Mouse (Mus musculus): ENCODE measurements at regions not wholly inside any gene's neighbourhood (a gene's known extent, or its start where the extent isn't known, plus 50 kb on each side); places are given as distances from the start of the nearest gene placed in this dataset.

DNA sequence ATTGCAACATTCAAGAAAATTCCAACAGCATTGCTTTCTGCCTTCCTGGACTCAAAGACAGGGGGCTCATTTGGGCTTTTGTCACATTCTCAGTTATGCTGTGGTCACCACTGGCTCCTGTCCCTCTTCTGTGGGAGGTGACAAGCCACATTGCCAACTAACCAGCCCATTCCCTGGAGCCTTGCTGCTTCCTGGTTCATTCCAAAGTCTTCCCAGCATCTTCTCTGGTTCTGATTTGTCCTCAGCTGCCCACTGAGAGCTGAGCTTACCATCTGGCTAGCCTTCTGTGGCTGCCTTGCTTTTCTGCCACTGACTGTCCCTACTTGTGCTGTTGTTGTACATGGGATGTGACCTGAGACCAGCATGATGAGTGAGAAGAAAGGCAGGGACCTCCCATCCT is 111.0 kb downstream of the Cxcl12 start:
- DNase-seq (ENCODE audit: low read depth, low spot score) = no peak

GRCm38 (mm10) chr6:117279786-117280411 is 111.6 kb downstream of the Cxcl12 start:
- no peak for DNase-seq (ENCODE audit: low read depth, low spot score)

DNA sequence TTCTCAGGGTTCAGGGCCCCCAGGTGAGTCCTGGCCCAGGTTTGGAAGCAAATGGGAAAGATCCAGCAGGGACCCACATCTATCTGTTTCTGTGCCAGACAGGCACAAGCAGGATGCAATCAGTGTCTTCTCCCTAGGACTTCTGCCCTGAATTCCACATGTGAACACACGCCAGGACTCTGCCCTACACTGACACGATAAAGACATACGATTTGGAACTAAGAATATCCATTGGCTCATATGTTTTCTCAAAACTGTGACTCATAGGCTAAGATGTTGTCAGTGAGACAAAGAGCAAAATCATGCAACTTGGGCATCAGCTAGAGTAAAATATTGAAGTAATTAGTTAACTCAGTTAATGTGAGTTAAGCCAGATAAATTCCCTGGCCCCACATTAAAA is 112.6 kb downstream of the Cxcl12 start:
- no peak for DNase-seq (ENCODE audit: low read depth, low spot score)

DNA sequence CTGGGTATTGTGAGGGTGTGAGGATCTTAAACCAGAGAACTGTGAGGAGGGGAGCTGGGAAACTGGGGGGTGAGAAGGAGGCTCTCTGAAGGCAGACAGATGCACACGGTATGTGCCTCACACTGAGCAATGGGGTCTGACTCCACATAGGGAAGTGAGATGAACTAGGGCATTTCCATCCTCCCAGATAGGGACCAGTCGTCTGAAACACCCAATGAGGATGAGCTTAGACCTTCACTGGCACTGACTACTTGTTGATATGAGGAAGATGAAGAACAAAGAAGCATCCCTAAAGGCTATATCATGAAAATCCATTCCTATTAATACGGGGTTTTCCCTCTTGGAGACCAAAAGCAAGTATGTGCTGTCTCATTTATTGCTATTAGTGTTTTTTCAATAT is 115.3 kb downstream of the Cxcl12 start:
- no peak for DNase-seq (ENCODE audit: low read depth, low spot score)

GRCm38 (mm10) chr6:117284376-117285106 is 116.2 kb downstream of the Cxcl12 start:
- no peak for DNase-seq (ENCODE audit: low read depth, low spot score)

GRCm38 (mm10) chr6:117287396-117287795 is 119.1 kb downstream of the Cxcl12 start:
- DNase-seq (ENCODE audit: low read depth, low spot score) = no peak

- DNase-seq (ENCODE audit: low read depth, low spot score) = no peak
These were observed 125.6 kb downstream of the Cxcl12 start for GRCm38 (mm10) chr6:117293780-117294465.

GRCm38 (mm10) chr6:117297918-117298317 is 129.6 kb downstream of the Cxcl12 start:
- DNase-seq (ENCODE audit: low read depth, low spot score) = no peak

GRCm38 (mm10) chr6:117299503-117300288 is 131.4 kb downstream of the Cxcl12 start:
- DNase-seq (ENCODE audit: low read depth, low spot score) = no peak

- DNase-seq (ENCODE audit: low read depth, low spot score) = no peak
These were observed 135.0 kb downstream of the Cxcl12 start for GRCm38 (mm10) chr6:117303361-117303760.

DNA sequence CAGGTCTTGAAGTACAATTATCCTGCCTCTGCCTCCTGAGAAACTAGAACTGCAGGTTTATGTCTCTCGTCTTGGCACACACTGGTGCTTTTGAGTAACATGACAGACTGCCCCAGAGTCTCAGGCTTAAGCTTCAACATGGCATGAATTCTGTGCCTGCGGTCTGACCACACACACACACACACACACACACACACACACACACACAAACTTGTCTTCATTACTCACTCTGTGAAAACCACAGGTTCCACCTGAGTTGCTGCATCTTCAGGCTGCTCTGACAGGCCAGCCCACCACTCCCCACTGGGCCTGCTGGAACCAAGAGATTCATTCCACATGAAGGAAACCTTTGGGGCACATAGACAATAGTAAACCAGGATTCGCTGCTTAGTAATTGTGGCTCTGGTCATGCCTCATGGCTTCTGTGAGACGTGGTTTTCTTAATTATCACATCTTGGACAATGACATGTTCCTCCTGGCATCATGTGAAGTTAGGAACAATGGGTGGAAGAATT is 137.5 kb downstream of the Cxcl12 start:
- DNase-seq (ENCODE audit: low read depth, low spot score) = no peak

GRCm38 (mm10) chr6:117308636-117309035 is 140.3 kb downstream of the Cxcl12 start:
- no peak for DNase-seq (ENCODE audit: low read depth, low spot score)

DNA sequence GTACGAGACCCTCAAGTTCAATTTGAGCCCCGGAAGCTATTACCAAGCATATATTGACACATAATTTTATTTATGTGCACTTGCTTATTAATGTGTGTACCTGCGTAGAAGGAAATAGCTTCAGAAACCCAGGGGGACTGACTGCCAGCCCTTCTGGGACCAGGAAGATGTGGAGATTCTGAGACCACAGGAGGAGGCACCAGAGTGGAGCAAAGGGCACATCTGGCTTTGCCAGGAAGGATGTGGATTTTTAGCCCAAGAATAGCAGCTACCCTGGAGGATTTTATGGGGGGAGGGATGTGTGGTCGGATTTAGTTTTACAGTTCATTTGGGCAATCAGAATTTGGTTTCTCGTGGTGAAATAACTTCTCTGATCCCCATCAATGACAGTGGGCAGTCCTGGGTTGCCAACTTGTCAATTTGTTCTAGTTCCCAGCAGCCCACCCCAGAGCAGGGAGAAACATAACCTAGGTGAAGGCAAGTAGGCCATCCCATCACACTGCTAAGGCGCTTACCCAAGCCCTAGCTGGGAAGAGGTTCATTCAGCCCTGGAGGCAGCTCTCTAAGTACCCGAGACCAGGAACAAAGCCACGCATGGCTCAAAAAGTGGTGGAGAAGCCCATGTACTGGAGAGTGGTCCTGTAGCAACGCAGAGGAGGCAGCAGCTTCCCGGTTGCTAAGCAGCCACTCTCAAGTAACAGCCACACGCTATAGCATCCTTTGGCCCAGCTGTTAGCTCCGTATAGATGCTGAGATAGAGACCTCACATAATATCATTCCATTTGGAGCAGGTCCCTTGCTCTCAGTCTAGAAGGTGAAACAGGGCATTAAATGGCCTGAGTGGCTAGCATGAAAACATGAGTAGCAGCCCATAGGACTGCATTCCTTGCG is 144.8 kb downstream of the Cxcl12 start:
- no peak for DNase-seq (ENCODE audit: low read depth, low spot score)

DNA sequence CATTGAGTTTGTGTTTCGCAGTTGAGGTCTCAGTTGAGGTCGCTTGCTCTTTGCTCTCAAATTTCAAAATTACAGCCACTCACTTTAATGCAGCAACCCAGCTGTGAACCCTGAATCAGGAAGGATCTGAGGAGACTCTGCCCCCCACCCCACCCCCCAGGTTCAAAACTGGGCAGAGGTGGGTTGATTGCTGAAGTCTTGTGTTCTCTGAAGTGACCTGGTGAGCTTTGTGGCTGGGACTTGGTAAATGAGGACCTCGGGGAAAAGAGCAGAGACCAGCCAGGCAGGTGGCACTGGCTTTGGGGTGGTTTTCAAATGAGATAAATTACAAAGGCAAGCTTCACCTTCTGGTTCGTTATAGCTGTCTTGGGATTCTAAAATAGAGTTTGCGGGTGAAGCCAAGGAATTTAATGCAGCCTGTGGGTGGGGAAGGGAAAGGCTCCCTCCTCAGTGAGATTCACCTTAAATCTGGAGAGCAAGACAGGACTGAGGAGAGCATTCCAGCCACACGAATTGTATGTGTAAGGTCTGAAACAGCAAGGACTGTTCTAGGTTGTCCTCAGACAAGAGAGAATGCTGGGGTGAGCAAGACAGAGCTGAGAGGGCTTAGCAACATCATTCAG is 145.7 kb downstream of the Cxcl12 start:
- no peak for DNase-seq (ENCODE audit: low read depth, low spot score)

DNA sequence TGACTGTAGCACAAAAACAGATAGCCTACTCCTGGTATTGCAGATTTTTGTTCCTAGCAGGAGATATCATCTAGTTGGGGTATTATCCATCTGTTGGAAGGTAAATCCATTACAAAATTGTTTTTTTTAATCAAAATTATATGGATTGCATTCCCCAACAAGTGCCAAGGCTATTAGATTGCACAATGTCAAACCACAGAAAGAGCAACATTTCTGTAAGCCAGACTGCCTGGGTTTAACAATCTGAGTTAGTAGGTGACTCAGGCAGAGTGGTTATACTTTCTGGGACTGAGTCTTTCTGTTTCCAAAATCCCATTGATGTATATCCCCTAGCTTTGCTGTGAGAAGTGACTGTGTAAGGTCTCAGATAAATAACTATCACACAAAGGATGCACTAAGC is 155.0 kb downstream of the Cxcl12 start:
- DNase-seq (ENCODE audit: low read depth, low spot score) = no peak

DNA sequence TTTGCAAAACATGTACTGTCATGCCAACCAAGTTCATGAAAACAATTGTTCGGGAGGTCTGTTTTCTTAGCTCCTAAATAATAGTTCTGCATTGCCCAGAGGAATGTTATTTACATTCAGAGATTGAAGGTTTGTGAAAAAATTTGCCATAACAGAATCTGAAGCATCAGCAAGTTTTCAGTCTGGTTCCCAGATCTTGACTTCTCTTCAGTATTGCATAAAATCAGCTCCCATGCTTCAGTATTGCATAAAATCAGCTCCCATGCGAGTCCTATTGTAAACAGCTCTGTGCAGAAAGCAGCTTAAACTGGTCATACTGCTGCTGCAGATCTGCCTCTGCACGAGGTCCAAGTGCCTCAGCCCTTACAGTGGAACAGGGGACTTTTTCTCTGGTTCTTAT is 155.5 kb downstream of the Cxcl12 start:
- DNase-seq (ENCODE audit: low read depth, low spot score) = no peak

DNA sequence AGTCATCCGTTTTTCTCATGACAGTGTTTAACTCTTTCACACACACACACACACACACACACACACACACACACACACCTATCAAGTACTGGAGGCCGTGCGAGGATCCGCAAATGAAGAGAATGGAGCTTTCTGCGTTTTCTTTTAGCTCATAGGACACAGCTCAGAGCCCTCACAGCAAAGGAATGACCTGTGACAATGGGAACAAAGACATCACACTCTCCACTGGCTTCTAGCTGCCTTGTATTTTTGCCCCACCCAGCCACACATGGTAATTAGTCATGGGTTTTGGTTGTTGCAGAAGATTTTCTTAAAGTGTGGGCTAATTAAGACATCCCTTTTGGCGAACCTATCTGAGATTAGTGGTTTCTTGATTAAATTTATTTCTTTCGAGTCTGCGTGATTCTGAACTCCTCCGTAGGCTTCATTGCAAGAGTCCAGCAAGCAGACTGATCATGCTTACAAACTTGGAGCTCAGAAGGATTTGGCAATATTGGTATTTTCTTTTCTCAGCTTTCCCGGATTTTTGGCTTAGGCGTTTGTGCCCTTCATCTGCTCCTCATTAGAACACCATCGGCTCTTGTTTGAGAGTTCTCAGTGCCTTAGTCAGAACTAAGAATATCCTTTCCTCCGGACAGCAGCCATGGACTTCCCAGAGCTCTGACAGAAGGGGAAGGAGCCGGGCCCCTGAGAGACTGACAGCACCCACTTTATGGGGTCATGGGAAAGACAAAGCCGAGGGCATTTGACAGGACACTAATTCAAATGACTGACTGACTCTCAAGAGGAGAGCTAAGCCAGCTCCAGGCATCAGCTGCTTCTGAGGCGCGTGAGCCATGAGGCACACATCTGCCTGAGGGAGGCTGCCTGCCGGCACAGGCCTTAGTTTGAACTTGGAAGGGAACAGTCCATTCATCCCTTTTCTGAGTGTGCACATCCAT is 158.8 kb downstream of the Cxcl12 start:
- no peak for DNase-seq (ENCODE audit: low read depth, low spot score)

DNA sequence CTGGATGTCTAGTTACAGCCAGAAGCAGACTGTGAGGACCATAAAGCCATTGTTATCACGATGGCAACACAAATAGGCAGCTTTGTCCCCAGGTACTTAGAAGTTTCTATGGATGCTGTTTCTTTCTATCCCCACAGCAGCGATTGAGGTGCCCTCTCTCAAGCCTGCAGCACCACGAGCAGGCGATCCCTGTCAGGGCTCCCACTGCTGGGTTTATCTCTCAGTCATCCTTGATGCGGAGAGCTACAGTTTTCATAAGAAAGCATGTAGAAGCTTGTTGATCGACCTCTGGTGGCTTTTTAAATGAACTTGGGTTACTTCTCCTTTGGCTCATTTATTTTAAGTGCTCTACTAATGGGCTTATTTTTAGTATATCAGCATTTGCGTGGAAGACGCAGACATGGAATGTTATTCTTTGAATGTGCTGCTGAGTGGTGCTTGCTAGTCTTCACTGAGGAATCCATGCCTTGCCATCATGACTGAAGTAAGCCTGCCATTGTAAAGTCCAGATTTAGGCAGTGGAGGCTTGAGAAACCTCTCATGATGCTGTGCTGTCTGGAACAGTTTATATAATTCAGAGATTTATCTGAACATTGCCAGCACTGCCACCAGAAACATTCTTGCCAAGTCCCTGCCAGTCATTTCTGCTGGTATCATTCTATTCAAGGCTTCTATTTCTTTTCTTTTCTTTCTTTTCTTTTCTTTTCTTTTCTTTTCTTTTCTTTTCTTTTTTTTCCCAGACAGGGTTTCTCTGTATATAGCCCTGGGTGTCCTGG is 161.0 kb downstream of the Cxcl12 start:
- DNase-seq (ENCODE audit: low read depth, low spot score) = no peak
